In genomic region chr2:129740515-129740914, GRCm38 (mm10) we compare ENCODE assay signal across 19 mouse cellular contexts. TPM values are rescaled to one million over a fixed set of nuclear protein-coding genes. Genes with fewer than 3 reads are reported as not detected.
DNase-seq lines count a peak whose midpoint lies in the region; TF ChIP-seq lines count a peak whose summit lies in the region.
"Had no signal": no experiment of that assay in that cellular context is flagged by ENCODE, and none has a peak within 500 bp of the region (broad histone marks: within the 10 kb centered on the region; RNA-seq: fewer than 3 reads in every experiment).

No protein-coding gene starts in this region.

- H3K4me3 ChIP-seq in cortical plate, adult 2 months (ENCODE audit: insufficient read depth, low read length), result no peak overlapping the region
- no peak overlapping the region for H3K4me3 ChIP-seq in lung, adult 2 months (replicated peaks; ENCODE audit: extremely low read depth, low read depth, low read length)
- H3K4me3 ChIP-seq: forebrain, embryonic 12.5 days; hindbrain, embryonic 12.5 days; liver, embryonic 12.5 days; midbrain, embryonic 12.5 days had no signal

- no peak for TF ChIP-seq CTCF in cortical plate, adult 2 months (IDR thresholded peaks at IDR 0.05; ENCODE audit: extremely low read depth, insufficient read depth, low read length)
- TF ChIP-seq CTCF in lung, adult 2 months (IDR thresholded peaks at IDR 0.05; ENCODE audit: insufficient read depth, low read length), result no peak

- TF ChIP-seq POLR2A in cortical plate, adult 2 months (IDR thresholded peaks at IDR 0.05; ENCODE audit: extremely low read depth, insufficient read depth, low read length), result no peak
- no peak for TF ChIP-seq POLR2A in lung, adult 2 months (IDR thresholded peaks at IDR 0.05; ENCODE audit: borderline replicate concordance, extremely low read depth, low read depth, low read length)

- peak overlapping the region; percentile 21; the same call in 1 of the 2 replicates for H3K27ac ChIP-seq in cortical plate, adult 2 months (ENCODE audit: insufficient read depth, low read length)
- H3K27ac ChIP-seq: forebrain, embryonic 12.5 days; hindbrain, embryonic 12.5 days; liver, embryonic 12.5 days; midbrain, embryonic 12.5 days had no signal

- peak; percentile 68 for DNase-seq in brain, adult 2 months (ENCODE audit: low read depth, low spot score)
- DNase-seq in layer of hippocampus, adult 9-11 months, result peak; percentile 51
- peak; percentile 32 to 42 for DNase-seq in right cerebral cortex, adult 2 months (ENCODE audit: low spot score in 2 of 2)
- DNase-seq in lung, adult 2 months, result no peak
- DNase-seq in cerebellum, adult 8-10 months, result no peak
- no peak for DNase-seq in neural tube, embryonic 10.5 days (ENCODE audit: extremely low spot score, low spot score)
- DNase-seq: adrenal gland, adult 2 months; cerebellum, adult 9-10 months; gastrocnemius, postnatal 36 days; heart, postnatal 14 days; kidney, adult 8-10 months; kidney, postnatal 25 days; lung, embryonic 14.5 days; thymus, postnatal 4 days had no signal

- 75% methylated on average over 3 of the region's 3 CpGs for WGBS in lung, adult 2 months

- peaks cover 4% of the 10 kb centered on the region for H3K4me1 ChIP-seq in cortical plate, adult 2 months (ENCODE audit: control insufficient read depth, insufficient read depth, low read length)
- no peaks in the 10 kb centered on the region for H3K4me1 ChIP-seq in lung, adult 2 months (ENCODE audit: control insufficient read depth, insufficient read depth, low read length)
- H3K4me1 ChIP-seq: forebrain, embryonic 12.5 days; hindbrain, embryonic 12.5 days; liver, embryonic 12.5 days; midbrain, embryonic 12.5 days had no signal

RNA-seq across cellular contexts. Expression of gene Pdyn, which starts 40.9 kb away (rescaled TPM):
- 17.5 and 24.1 TPM in 2 replicates for polyA plus RNA-seq in cortical plate, adult 2 months (2012; rRNA removed)
- not detected in 2 replicates for polyA plus RNA-seq in lung, adult 2 months (2012; rRNA removed)
- polyA plus RNA-seq: adrenal gland, adult 2 months; lung, embryonic 14.5 days had no signal

RNA-seq across cellular contexts. Expression of gene Stk35, which starts 59.8 kb away (rescaled TPM):
- 24.4 and 24.7 TPM in 2 replicates for polyA plus RNA-seq in cortical plate, adult 2 months (2012; rRNA removed)
- 18.2 and 20.1 TPM in 2 replicates for polyA plus RNA-seq in lung, adult 2 months (2012; rRNA removed)

Comparison
In these comparisons a context has a peak if more than half of its experiments do, and no peak if none do; other contexts are left out.
1. DNase-seq: peak in brain, adult 2 months (single experiment), layer of hippocampus, adult 9-11 months (single experiment) and right cerebral cortex, adult 2 months (2 of 2); none in lung, adult 2 months (single experiment), cerebellum, adult 8-10 months (single experiment) and neural tube, embryonic 10.5 days (single experiment).
2. RNA of gene Pdyn, which starts 40.9 kb away (polyA plus RNA-seq): 17.5 to 24.1 TPM in cortical plate, adult 2 months; not detected in lung, adult 2 months; every median in the first group is over 10 times any median in the second.